Mouse (Mus musculus) cortical plate, adult 2 months (tissue): Measurements from ENCODE around the gene Cx3cl1. TPM values are rescaled to one million over a fixed set of nuclear protein-coding genes. Genes with fewer than 3 reads are reported as not detected.

Experiments used
- H3K27ac ChIP-seq: fragments of 200-500 bp; 2 replicates; pipeline ENCODE4 v1.5.1; 2012; ENCODE audit warnings: low read length, control low read depth, inconsistent platforms; ENCODE audit not compliant: insufficient read depth
- H3K4me1 ChIP-seq: fragments of 200-500 bp; 2 replicates; pipeline ENCODE4 v1.6.1; 2011; ENCODE audit warnings: low read length; ENCODE audit not compliant: control insufficient read depth, insufficient read depth
- H3K4me3 ChIP-seq: fragments of 200-500 bp; 2 replicates; pipeline ENCODE4 v1.5.1; 2011; ENCODE audit warnings: mild to moderate bottlenecking, low read length, control low read depth; ENCODE audit not compliant: insufficient read depth
- CTCF ChIP-seq: fragments of 200-500 bp; IDR thresholded peaks from 2 replicates; pipeline ENCODE4 v1.5.1; 2011; ENCODE audit warnings: mild to moderate bottlenecking, control low read depth, low read length; ENCODE audit not compliant: insufficient read depth; ENCODE audit errors: extremely low read depth
- POLR2A ChIP-seq: fragments of 200-500 bp; IDR thresholded peaks from 2 replicates; pipeline ENCODE4 v1.6.1; 2011; ENCODE audit warnings: mild to moderate bottlenecking, low read length, control low read depth; ENCODE audit not compliant: insufficient read depth; ENCODE audit errors: extremely low read depth
- polyA plus RNA-seq: library from polyadenylated mRNA; depleted of rRNA; stranded (reverse); fragments of >200 nt; gene quantifications from 2 replicates; pipeline ENCODE4 v1.2.3, GENCODE M21; 2012; rRNA removed

The Cx3cl1 gene
- 654 and 664 TPM in 2 replicates for polyA plus RNA-seq

- H3K4me1 ChIP-seq = peaks cover 7% of the 10 kb centered on the region
- H3K27ac ChIP-seq = peak within 1 kb of the TSS; percentile 95
- TF ChIP-seq CTCF (no peak), POLR2A (peak; percentile 98)
- peak within 1 kb of the TSS; percentile 97 for H3K4me3 ChIP-seq
These were observed at the start of gene Cx3cl1 for GRCm38 (mm10) chr8:94771941-94772670. TSS of gene Cx3cl1 (plus strand) at chr8:94772009.

GRCm38 (mm10) chr8:94725998-94726397 is 45.8 kb upstream of the Cx3cl1 start:
- Histone ChIP-seq H3K4me3 (no peak overlapping the region), H3K27ac (no peak overlapping the region), H3K4me1 (no peaks in the 10 kb centered on the region)
- TF ChIP-seq CTCF (no peak), POLR2A (no peak)

- H3K4me3 ChIP-seq = no peak overlapping the region
- no peaks in the 10 kb centered on the region for H3K4me1 ChIP-seq
- no peak for TF ChIP-seq CTCF
- TF ChIP-seq POLR2A = no peak
- no peak overlapping the region for H3K27ac ChIP-seq
These were observed 42.5 kb upstream of the Cx3cl1 start for GRCm38 (mm10) chr8:94729301-94729700.

- TF ChIP-seq POLR2A = no peak
- no peak for TF ChIP-seq CTCF
These were observed 37.9 kb upstream of the Cx3cl1 start for GRCm38 (mm10) chr8:94733821-94734465.

GRCm38 (mm10) chr8:94734735-94735350 is 37.0 kb upstream of the Cx3cl1 start:
- TF ChIP-seq POLR2A (no peak), CTCF (no peak)
- Histone ChIP-seq H3K27ac (no peak overlapping the region), H3K4me3 (no peak overlapping the region), H3K4me1 (peaks cover 1% of the 10 kb centered on the region; the same call in 1 of the 2 replicates)

More at GRCm38 (mm10) chr8:94733821-94734465, 37.9 kb upstream of the Cx3cl1 start:
- Histone ChIP-seq H3K4me1 (peaks cover 1% of the 10 kb centered on the region; the same call in 1 of the 2 replicates), H3K4me3 (no peak overlapping the region), H3K27ac (no peak overlapping the region)

GRCm38 (mm10) chr8:94735426-94736094 is 36.2 kb upstream of the Cx3cl1 start:
- Histone ChIP-seq H3K4me3 (no peak overlapping the region), H3K4me1 (peaks cover 1% of the 10 kb centered on the region; the same call in 1 of the 2 replicates), H3K27ac (no peak overlapping the region)
- TF ChIP-seq CTCF (no peak), POLR2A (no peak)

GRCm38 (mm10) chr8:94739829-94740228 is 32.0 kb upstream of the Cx3cl1 start:
- no peak for TF ChIP-seq CTCF
- TF ChIP-seq POLR2A = no peak
- peaks cover 1% of the 10 kb centered on the region; the same call in 1 of the 2 replicates for H3K4me1 ChIP-seq
- H3K27ac ChIP-seq = no peak overlapping the region
- H3K4me3 ChIP-seq = no peak overlapping the region

GRCm38 (mm10) chr8:94740591-94740990 is 31.2 kb upstream of the Cx3cl1 start:
- Histone ChIP-seq H3K4me3 (no peak overlapping the region), H3K27ac (no peak overlapping the region), H3K4me1 (peaks cover 1% of the 10 kb centered on the region; the same call in 1 of the 2 replicates)
- no peak for TF ChIP-seq POLR2A
- TF ChIP-seq CTCF = no peak

GRCm38 (mm10) chr8:94741726-94742125 is 30.1 kb upstream of the Cx3cl1 start:
- Histone ChIP-seq H3K4me3 (no peak overlapping the region), H3K4me1 (no peaks in the 10 kb centered on the region), H3K27ac (no peak overlapping the region)
- no peak for TF ChIP-seq POLR2A
- no peak for TF ChIP-seq CTCF
